Mouse (Mus musculus): ENCODE measurements around the gene Lgr4.

DNA sequence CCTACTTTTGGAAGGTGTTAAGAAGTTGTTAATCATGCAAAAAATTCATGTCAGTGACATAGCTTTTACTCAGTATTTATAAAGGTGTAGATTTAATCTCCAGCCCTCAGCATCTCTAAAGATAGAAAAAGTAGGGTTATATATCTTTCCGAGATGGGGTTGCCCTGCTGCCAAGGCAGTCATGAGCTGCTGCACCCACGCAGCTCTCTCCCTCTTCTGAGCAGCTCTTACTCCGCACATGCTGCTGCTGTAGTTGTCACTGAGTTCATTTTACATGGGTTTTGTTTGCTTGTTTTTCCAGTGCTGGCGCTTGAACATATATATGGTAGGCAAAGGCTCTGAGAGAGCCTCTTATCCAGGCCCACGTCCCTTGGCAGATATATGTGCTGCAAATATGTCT is 120.9 kb downstream of the Lgr4 start:
- no peak for TF ChIP-seq CTCF (IDR thresholded peaks at IDR 0.05; ENCODE audit: low read depth, low read length)
- TF ChIP-seq POLR2A (IDR thresholded peaks at IDR 0.05; ENCODE audit: extremely low read depth, insufficient read depth, low read length) = no peak

Data from liver, adult 2 months (tissue).